Mouse (Mus musculus): ENCODE measurements around the gene Slc45a1.

The Slc45a1 gene

GRCm38 (mm10) chr4:150651390-150652277 is at the start of gene Slc45a1:
Gene Slc45a1, minus strand, starts transcription at chr4:150652174.
- no peak for DNase-seq (ENCODE audit: low read depth, low spot score)

- DNase-seq (ENCODE audit: low read depth, low spot score): no peak
These were observed 48.9 kb upstream of the Slc45a1 start for GRCm38 (mm10) chr4:150700849-150701248.

- DNase-seq (ENCODE audit: low read depth, low spot score): no peak
These were observed 42.6 kb upstream of the Slc45a1 start for GRCm38 (mm10) chr4:150694434-150695108.

- no peak for DNase-seq (ENCODE audit: low read depth, low spot score)
These were observed 41.0 kb upstream of the Slc45a1 start for GRCm38 (mm10) chr4:150692861-150693403.

GRCm38 (mm10) chr4:150690759-150691158 is 38.8 kb upstream of the Slc45a1 start:
- no peak for DNase-seq (ENCODE audit: low read depth, low spot score)

GRCm38 (mm10) chr4:150689553-150689952 is 37.6 kb upstream of the Slc45a1 start:
- no peak for DNase-seq (ENCODE audit: low read depth, low spot score)

DNA sequence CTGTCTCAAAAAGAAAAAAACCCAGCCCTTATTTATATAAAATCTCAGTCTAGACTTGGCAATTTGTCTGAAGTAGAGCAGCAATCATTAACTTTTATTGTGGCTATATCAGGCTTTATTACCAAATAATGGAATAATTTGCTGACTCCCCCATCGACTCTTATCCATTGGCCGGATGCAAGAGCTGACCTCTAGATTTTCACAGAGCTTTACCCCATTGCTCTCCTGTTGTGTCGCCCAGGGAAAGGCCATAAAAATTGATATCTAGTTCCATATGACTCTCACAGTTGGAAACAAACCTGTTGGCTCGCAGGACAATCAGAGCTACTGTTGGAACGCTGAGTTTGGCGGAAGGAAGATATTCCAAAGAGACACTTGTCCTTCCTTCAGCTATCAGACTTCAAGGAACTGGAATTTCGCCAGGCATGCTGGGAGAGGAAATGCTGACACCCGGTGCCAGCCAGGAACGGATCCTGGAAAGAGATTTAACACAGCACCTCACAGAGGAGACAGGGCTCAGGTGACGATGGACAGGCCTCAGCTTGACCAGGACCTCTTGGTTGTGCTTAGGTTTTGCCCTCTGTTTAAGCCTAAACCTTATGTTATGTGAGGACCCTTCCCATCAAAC is 35.3 kb upstream of the Slc45a1 start:
- DNase-seq (ENCODE audit: low read depth, low spot score): no peak

GRCm38 (mm10) chr4:150686538-150686937 is 34.6 kb upstream of the Slc45a1 start:
- no peak for DNase-seq (ENCODE audit: low read depth, low spot score)

DNA sequence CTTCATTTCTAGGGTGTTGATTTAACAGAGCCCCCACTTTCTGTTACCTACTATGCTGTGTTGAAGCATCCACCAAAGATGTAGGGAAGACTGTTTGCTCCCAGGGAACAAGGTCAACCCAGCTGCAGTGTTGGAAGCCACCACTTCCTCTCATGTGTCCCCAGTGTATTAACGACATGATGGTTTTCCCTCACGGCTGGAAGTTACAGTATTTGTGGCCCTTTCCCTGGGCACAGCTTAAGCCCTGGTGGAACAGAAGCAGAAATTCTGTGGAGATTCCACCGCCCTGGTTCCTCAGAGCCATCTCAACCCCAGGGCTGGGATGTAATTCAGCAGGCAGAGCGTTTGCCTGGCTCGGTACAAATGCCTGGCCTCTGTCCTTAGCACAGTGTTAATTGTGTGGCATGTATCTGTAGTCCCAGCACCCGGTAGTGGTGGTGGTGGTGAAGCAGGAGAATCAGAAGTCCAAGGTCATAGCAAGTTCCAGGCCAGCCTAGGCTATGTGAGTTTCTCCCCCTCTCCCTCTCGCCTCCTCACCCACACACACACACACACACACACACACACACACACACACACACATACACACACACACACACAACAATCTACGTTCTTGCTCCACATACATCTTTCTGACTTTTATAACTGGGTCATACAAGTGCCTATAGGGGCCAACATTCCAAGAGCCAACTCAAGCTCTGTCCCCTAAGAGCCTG is 34.0 kb upstream of the Slc45a1 start:
- DNase-seq (ENCODE audit: low read depth, low spot score): no peak

GRCm38 (mm10) chr4:150685043-150685777 is 33.2 kb upstream of the Slc45a1 start:
- no peak for DNase-seq (ENCODE audit: low read depth, low spot score)

GRCm38 (mm10) chr4:150680373-150680772 is 28.4 kb upstream of the Slc45a1 start:
- DNase-seq (ENCODE audit: low read depth, low spot score): no peak

DNA sequence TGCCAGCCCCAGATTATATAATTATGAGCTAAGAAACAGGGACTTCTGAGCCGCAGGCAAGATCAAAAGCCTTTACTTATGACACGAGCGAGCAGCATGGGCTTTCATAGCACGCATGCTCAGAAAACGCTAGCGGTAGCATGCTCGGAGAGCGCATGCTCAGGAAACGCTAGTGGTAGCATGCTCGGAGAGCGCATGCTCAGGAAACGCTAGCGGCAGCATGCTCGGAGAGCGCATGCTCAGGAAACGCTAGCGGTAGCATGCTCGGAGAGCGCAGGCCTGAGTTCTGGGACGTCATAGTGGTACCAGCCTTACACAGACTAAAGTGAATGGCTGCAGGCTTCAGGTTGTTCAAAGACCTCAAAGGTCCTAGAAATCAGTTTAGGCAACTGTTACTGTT is 26.8 kb upstream of the Slc45a1 start:
- DNase-seq (ENCODE audit: low read depth, low spot score): no peak

GRCm38 (mm10) chr4:150677846-150678224 is 25.9 kb upstream of the Slc45a1 start:
- DNase-seq (ENCODE audit: low read depth, low spot score): no peak

DNA sequence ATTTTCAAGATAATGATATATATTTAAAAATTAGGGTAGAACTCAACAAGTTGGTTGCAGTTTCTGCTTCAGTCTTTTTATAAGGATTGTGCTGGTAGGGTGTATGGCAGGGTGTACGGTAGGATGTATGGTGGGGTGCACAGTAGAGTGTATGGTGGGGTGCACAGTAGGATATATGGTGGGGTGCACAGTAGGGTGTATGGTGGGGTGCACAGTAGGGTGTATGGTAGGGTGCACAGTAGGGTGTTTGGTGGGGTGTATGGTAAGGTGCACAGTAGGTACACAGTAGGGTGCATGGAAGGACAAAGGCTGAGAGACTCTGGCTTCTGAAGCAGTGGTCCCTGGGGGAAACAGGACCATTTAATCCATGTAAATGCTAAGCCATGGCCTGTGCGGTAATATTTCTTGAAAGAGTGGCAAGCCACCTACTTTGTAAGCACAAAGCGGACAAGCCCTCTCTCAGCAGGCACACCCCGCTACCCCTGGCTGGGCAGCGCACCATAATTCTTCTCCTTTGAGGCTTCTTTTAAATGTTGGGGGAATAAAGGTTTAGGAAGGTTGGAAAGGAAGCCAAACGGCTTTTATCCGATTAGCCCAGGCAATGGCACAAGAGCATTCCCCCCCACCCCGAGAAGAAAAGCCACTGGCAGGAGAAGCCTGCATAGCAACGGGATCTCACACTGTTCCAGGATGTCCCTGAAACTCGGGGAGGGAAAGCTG is 25.3 kb upstream of the Slc45a1 start:
- DNase-seq (ENCODE audit: low read depth, low spot score): no peak

DNA sequence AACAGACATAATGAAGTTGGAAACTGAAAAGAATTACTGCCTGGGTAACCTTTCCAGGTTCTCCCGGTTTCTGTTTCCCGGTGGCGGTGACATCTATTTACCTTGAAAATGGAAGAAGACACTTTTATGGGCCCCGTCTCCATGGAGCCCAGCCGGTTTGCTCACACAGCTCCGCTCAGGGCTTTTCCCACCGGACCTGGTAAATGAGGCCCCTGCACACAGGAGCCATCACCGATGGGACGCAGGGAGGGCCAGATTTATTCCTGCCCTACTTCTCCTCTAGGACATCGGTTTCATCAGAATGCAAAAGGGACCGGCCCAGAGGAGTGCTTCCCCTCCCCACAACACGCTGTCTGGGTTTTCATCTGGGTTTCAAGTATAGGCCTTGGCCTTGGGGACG is 24.1 kb upstream of the Slc45a1 start:
- DNase-seq (ENCODE audit: low read depth, low spot score): no peak

DNA sequence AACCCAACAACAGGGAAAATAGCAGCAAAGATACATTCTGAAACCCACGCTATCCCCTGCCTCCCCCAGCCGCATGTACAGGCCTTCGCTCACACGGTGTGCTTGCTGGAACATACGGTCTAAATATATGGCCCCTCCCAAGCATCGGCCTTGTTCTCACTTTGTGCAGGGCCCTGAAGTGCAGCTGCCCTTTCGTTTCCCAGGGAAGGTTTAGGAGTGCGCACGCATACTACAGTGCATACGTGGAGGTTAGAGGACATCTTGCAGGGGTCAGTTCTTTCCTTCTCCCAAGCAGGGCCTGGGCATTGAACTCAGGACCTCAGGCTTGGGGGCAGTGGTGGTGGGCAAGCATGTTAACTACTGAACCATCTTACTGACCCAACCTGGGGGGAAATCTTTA is 23.3 kb upstream of the Slc45a1 start:
- DNase-seq (ENCODE audit: low read depth, low spot score): no peak

- no peak for DNase-seq (ENCODE audit: low read depth, low spot score)
These were observed 13.8 kb upstream of the Slc45a1 start for GRCm38 (mm10) chr4:150665806-150666205.

- DNase-seq (ENCODE audit: low read depth, low spot score): no peak
These were observed 12.8 kb upstream of the Slc45a1 start for GRCm38 (mm10) chr4:150664726-150665125.

DNA sequence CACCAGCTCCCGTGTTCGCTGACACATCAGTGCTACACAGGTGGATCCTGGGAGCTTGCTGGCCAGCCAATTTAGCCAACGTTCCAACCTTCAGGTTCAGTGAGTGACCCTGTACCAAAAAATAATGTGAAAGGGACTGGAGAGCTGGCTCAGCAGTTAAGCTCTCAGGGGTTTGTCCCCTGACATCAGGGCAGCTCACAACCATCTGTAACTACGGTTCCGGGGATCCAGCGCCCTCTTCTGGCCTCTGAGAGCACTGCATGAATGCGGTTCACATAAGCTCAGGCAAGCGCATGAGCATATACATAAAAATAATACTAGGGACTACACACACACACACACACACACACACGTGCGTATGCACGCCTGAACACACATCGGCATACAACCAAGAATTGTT is 11.2 kb upstream of the Slc45a1 start:
- no peak for DNase-seq (ENCODE audit: low read depth, low spot score)

GRCm38 (mm10) chr4:150661886-150662285 is 9.9 kb upstream of the Slc45a1 start:
- no peak for DNase-seq (ENCODE audit: low read depth, low spot score)

All from embryo, embryonic 11.5 days (tissue).